Comparison of ENCODE assay signal across 10 mouse cellular contexts in the genomic region with DNA sequence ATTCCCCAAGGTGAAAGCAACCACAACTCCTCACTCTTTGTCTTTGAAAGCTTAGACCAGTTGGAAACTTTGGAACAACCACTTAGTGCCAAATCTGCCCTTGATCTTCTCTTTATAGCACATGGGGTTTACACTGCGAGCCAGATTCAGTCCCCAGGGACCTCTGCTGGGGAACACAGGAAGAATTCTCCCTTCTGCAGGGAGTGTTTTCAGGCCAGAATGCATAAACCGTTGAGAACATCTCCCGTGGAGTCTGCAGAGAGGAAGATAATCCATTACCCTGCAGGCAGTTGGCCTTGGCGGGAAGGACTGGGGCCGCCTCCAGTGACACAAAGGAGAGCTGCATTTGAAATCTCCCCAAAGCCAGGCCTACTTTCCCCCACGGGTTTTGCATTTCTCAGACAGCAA. TPM values are rescaled to one million over a fixed set of nuclear protein-coding genes. Genes with fewer than 3 reads are reported as not detected.
DNase-seq lines count a peak whose midpoint lies in the region; ATAC-seq lines count a peak whose summit lies in the region.
"Had no signal": no experiment of that assay in that cellular context is flagged by ENCODE, and none has a peak within 500 bp of the region (broad histone marks: within the 10 kb centered on the region; RNA-seq: fewer than 3 reads in every experiment).

No protein-coding gene starts in this region.

- no peaks in the 10 kb centered on the region for H3K9me3 ChIP-seq in embryonic facial prominence, embryonic 10.5 days
- H3K9me3 ChIP-seq in hindbrain, embryonic 12.5 days (replicated peaks) = no peaks in the 10 kb centered on the region; the same call in 1 of the 2 replicates

- peak overlapping the region; percentile 77 for H3K27ac ChIP-seq in embryonic facial prominence, embryonic 10.5 days (replicated peaks)
- peak overlapping the region; percentile 35 for H3K27ac ChIP-seq in hindbrain, embryonic 12.5 days

- H3K9ac ChIP-seq in hindbrain, embryonic 12.5 days = no peak overlapping the region

- H3K4me2 ChIP-seq in hindbrain, embryonic 12.5 days (replicated peaks) = no peak overlapping the region

- peaks cover 38% of the 10 kb centered on the region for H3K4me1 ChIP-seq in embryonic facial prominence, embryonic 10.5 days
- H3K4me1 ChIP-seq in hindbrain, embryonic 12.5 days = peaks cover 12% of the 10 kb centered on the region

- ATAC-seq in hindbrain, embryonic 12.5 days (ENCODE audit: low FRiP score) = no peak

- peak; percentile 60 for DNase-seq in left cerebral cortex, postnatal 4 days
- no peak for DNase-seq in left cerebral cortex, adult 11 months (ENCODE audit: low spot score)
- DNase-seq in embryonic facial prominence, embryonic 10.5 days (ENCODE audit: low spot score) = peak; percentile 31
- DNase-seq in lung, postnatal 14 days = peak; percentile 18
- peak; percentile 72 for DNase-seq in skeletal muscle tissue, adult 2 months (ENCODE audit: low read depth, low spot score)
- DNase-seq in natural killer cell, adult 2 months (ENCODE audit: low spot score in 2 of 2) = no peak
- no peak for DNase-seq in thymus, postnatal 10 days (ENCODE audit: low spot score in 2 of 2)

- 12% methylated on average over 6 of the region's 6 CpGs for WGBS in embryonic facial prominence, embryonic 10.5 days
- 8% methylated on average over 6 of the region's 6 CpGs for WGBS in hindbrain, embryonic 12.5 days

- H3K4me3 ChIP-seq in embryonic facial prominence, embryonic 10.5 days = no peak overlapping the region
- no peak overlapping the region for H3K4me3 ChIP-seq in hindbrain, embryonic 12.5 days
- H3K4me3 ChIP-seq: megakaryocyte, embryonic 14.5 days had no signal

- H3K27me3 ChIP-seq in embryonic facial prominence, embryonic 10.5 days (replicated peaks; ENCODE audit: low read depth, poor library complexity, severe bottlenecking) = 0 out of 2 replicates have a peak, but pooled peaks cover 6% of the 10 kb centered on the region
- no peaks in the 10 kb centered on the region for H3K27me3 ChIP-seq in hindbrain, embryonic 12.5 days

- H3K36me3 ChIP-seq in embryonic facial prominence, embryonic 10.5 days (replicated peaks) = no peaks in the 10 kb centered on the region
- H3K36me3 ChIP-seq in hindbrain, embryonic 12.5 days = no peaks in the 10 kb centered on the region
- H3K36me3 ChIP-seq: G1E had no signal

- intact Hi-C loops in left cerebral cortex, postnatal 4 days (cut with DNase I) = no loop called here

RNA-seq across cellular contexts. Expression of a gene that starts 60.0 kb away (rescaled TPM):
- 10 to 100 TPM; 32.0 to 38.3 TPM for total RNA-seq in left cerebral cortex, postnatal 4 days (2021)
- 50.1 and 65.8 TPM in 2 replicates for polyA plus RNA-seq in embryonic facial prominence, embryonic 10.5 days (2016; fragmentation: Nextera tagmentation; extraction: Ambion mirVana)
- 38.8 and 46.5 TPM in 2 replicates for polyA plus RNA-seq in hindbrain, embryonic 12.5 days (2016; fragmentation: Nextera tagmentation; extraction: Ambion mirVana)
- polyA plus RNA-seq: G1E had no signal

Comparison
In these comparisons a context has a peak if more than half of its experiments do, and no peak if none do; other contexts are left out.
1. DNase-seq: peak in left cerebral cortex, postnatal 4 days (single experiment), embryonic facial prominence, embryonic 10.5 days (single experiment), lung, postnatal 14 days (single experiment) and skeletal muscle tissue, adult 2 months (single experiment); none in left cerebral cortex, adult 11 months (single experiment), natural killer cell, adult 2 months (0 of 2) and thymus, postnatal 10 days (0 of 2).